Mouse (Mus musculus): ENCODE data around the gene Plek2.

DNA sequence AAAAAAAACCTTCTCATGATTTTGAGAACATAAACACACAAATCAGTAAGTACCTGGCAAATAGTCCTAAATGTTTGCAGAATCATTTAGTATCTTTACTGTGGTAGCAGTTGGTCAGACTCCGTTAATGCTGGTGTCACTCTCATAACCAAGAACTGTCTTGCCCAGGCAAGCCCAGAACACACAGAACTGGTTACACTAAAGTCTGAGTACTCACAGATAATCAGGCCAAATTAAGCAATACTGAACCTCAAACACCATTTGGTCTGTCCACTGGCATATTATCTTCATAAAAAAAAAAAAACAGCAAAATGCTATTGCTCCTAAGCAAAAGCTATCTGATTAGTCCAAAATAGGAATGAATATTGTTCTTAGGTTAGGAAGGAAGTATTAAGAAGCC is 64.3 kb downstream of the Plek2 start:
- TF ChIP-seq CTCF (IDR thresholded peaks at IDR 0.05; ENCODE audit: extremely low read depth, insufficient read depth, insufficient read length, insufficient replicate concordance) (no peak), POLR2A (IDR thresholded peaks at IDR 0.05; ENCODE audit: low read depth, low read length) (no peak)
